Mouse (Mus musculus) neural tube, embryonic 13.5 days (tissue): ENCODE measurements around the gene Zfp266. TPM values are rescaled to one million over a fixed set of nuclear protein-coding genes. Genes with fewer than 3 reads are reported as not detected.

Experiments used
- ATAC-seq: fragments of 200-750 bp; cut with Nextera tagmentation; 2 replicates; pipeline ENCODE4 v1.8.0; 2017; ENCODE audit warnings: low read depth, mild to moderate bottlenecking, moderate TSS enrichment, moderate library complexity
- H3K27ac ChIP-seq: fragments of 300-500 bp; sonication (generic); replicated peaks from 2 replicates; pipeline ENCODE4 v1.5.1; 2015; ENCODE audit warnings: moderate library complexity, mild to moderate bottlenecking, inconsistent platforms
- H3K27me3 ChIP-seq: fragments of 300-500 bp; sonication (generic); 2 replicates; pipeline ENCODE4 v1.6.1; 2015; ENCODE audit warnings: mild to moderate bottlenecking, inconsistent platforms
- H3K36me3 ChIP-seq: fragments of 300-500 bp; sonication (generic); 2 replicates; pipeline ENCODE4 v1.6.1; 2015; ENCODE audit warnings: mild to moderate bottlenecking, inconsistent platforms
- H3K4me1 ChIP-seq: fragments of 300-500 bp; sonication (generic); replicated peaks from 2 replicates; pipeline ENCODE4 v1.6.1; 2015; ENCODE audit warnings: inconsistent platforms
- H3K4me2 ChIP-seq: fragments of 300-500 bp; sonication (generic); 2 replicates; pipeline ENCODE4 v1.6.1; 2015; ENCODE audit warnings: inconsistent platforms, mild to moderate bottlenecking, moderate library complexity
- H3K4me3 ChIP-seq: fragments of 300-500 bp; sonication (generic); 2 replicates; pipeline ENCODE4 v1.5.1; 2015; ENCODE audit warnings: mild to moderate bottlenecking, inconsistent platforms
- H3K9ac ChIP-seq: fragments of 300-500 bp; sonication (generic); 2 replicates; pipeline ENCODE4 v1.6.1; 2015; ENCODE audit warnings: moderate library complexity, mild to moderate bottlenecking, inconsistent platforms
- H3K9me3 ChIP-seq: fragments of 300-500 bp; sonication (generic); 2 replicates; pipeline ENCODE4 v1.6.1; 2016; ENCODE audit warnings: inconsistent platforms
- WGBS: fragments of 180-500 bp; shearing (Covaris S2); methylation state at CpG from one replicate; pipeline ENCODE4 v1.1.7; 2015; 5-methylcytosine and 5-hydroxymethylcytosine counted together
- polyA plus RNA-seq: library from polyadenylated mRNA; unstranded; fragments of >200 nt; fragmentation: Nextera tagmentation; extraction: Ambion mirVana; gene quantifications from 2 replicates; pipeline ENCODE4 v1.2.1, GENCODE M21; 2015

Gene Zfp266
- polyA plus RNA-seq, 1 experiment from 2014 or later: 107 TPM

GRCm38 (mm10) chr9:20519949-20520348 is 1.3 kb downstream of the Zfp266 start:
- Histone ChIP-seq H3K9me3 (no peaks in the 10 kb centered on the region), H3K9ac (peak overlapping the region; percentile 70), H3K4me3 (peak overlapping the region; percentile 93), H3K36me3 (peaks cover 19% of the 10 kb centered on the region), H3K27ac (no peak overlapping the region), H3K4me2 (peak overlapping the region; percentile 89), H3K4me1 (peaks cover 53% of the 10 kb centered on the region), H3K27me3 (no peaks in the 10 kb centered on the region)
- WGBS: 14% methylated on average over 4 of the region's 4 CpGs
- no peak for ATAC-seq

DNA sequence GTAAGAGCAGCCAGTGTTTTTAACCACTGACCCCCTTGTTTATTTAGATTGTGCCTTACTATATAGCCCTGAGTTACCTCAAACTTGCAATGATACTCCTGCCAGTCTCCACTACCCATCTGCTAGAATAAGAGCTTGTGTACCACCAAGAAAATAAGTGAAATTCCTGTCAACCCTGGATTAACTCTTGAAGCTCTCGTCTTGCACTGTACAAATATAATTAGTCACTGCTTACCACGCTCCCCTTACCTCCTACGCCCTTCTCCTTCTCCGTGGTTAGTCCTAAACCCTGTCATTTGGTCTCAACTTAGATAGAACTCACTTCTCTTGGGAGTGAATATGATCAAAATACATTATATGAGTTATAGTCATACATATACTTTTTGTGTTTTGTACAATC is 2.5 kb downstream of the Zfp266 start:
- no peak for ATAC-seq
- 0 out of 2 replicates have a peak overlapping the region, but pooled peaks have one; percentile 4 for H3K9ac ChIP-seq
- H3K9me3 ChIP-seq: no peaks in the 10 kb centered on the region
- peak overlapping the region; percentile 93; the same call in 1 of the 2 replicates for H3K4me3 ChIP-seq
- peaks cover 30% of the 10 kb centered on the region for H3K36me3 ChIP-seq
- H3K27me3 ChIP-seq: no peaks in the 10 kb centered on the region
- H3K4me2 ChIP-seq: peak overlapping the region; percentile 89
- 90% methylated on average over 4 of the region's 4 CpGs for WGBS
- H3K27ac ChIP-seq: no peak overlapping the region
- peaks cover 65% of the 10 kb centered on the region for H3K4me1 ChIP-seq

GRCm38 (mm10) chr9:20517727-20518126 is 3.5 kb downstream of the Zfp266 start:
- ATAC-seq: no peak
- Histone ChIP-seq H3K4me1 (peaks cover 71% of the 10 kb centered on the region), H3K27ac (no peak overlapping the region), H3K4me3 (no peak overlapping the region), H3K9ac (no peak overlapping the region), H3K27me3 (no peaks in the 10 kb centered on the region), H3K9me3 (no peaks in the 10 kb centered on the region), H3K4me2 (no peak overlapping the region; the same call in 1 of the 2 replicates), H3K36me3 (peaks cover 38% of the 10 kb centered on the region)
- WGBS: 97% methylated on average over 1 of the region's 1 CpGs

DNA sequence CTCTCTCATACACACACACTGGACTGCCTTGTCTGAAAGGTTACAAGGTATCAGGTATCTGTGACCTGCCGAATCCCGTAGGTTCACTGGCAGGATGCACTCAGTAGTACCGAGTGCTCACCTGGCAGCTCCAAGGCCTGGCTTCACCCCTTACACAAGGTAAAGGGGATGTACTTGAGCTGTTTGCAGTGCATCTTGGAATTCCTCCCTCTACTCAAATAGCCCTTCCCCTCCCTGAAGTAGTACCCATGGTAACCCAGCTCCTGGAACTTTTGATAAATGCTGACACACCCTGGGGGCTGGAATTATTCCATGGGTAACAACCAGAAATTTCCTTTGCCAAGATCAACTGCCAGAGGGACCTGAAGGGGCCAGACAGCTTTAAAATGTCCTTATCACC is 7.2 kb downstream of the Zfp266 start:
- Histone ChIP-seq H3K36me3 (peaks cover 55% of the 10 kb centered on the region), H3K4me1 (peaks cover 62% of the 10 kb centered on the region)
- WGBS: 92% methylated on average over 3 of the region's 3 CpGs

DNA sequence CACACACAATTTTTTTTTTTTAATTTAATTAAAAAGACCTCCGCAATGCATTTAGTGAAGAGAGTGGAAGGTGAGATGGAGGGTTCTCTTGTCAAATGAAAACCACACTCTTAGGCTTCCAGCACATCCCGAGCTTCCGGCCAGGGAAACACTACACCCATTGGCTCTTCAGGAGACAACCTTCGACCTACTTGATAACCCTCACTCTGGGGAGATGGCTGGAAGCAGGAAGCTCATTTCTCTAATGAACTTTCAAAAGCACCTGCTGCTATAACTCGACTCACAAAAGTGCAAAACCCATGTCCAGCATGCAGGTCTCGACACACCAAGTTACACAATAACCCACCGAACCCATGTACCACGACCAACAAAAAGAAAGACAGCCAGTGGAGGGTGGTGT is 8.5 kb downstream of the Zfp266 start:
- 91% methylated on average over 8 of the region's 8 CpGs for WGBS
- Histone ChIP-seq H3K36me3 (peaks cover 53% of the 10 kb centered on the region), H3K4me2 (no peak overlapping the region), H3K9ac (no peak overlapping the region), H3K4me1 (peaks cover 51% of the 10 kb centered on the region), H3K27ac (no peak overlapping the region), H3K4me3 (no peak overlapping the region), H3K27me3 (no peaks in the 10 kb centered on the region), H3K9me3 (no peaks in the 10 kb centered on the region)
- ATAC-seq: no peak

More for the DNA sequence above, 7.2 kb downstream of the Zfp266 start:
- H3K9ac ChIP-seq: no peak overlapping the region
- ATAC-seq: no peak
- H3K4me3 ChIP-seq: no peak overlapping the region
- no peak overlapping the region for H3K4me2 ChIP-seq
- no peak overlapping the region for H3K27ac ChIP-seq
- H3K9me3 ChIP-seq: no peaks in the 10 kb centered on the region
- H3K27me3 ChIP-seq: no peaks in the 10 kb centered on the region

DNA sequence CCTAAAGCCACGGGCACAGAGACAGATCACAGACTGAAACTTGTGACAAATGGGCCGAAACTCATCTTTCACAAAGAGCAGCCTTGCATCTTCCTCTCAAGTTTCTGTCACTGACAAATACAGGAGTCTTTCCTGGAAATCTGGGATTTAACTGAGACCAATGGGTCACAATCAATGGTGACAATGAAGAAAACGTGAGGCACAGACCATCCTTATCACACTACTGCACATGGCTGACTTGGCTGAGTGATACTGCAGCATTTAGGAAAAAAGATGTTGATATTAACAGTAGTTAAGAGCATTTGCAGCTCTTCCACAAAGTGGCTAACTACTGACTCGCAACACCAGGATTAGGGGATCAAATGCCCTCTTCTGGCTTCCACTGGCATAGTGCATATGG is 9.6 kb downstream of the Zfp266 start:
- WGBS: 89% methylated on average over 4 of the region's 4 CpGs

GRCm38 (mm10) chr9:20510346-20510745 is 10.9 kb downstream of the Zfp266 start:
- Histone ChIP-seq H3K36me3 (peaks cover 62% of the 10 kb centered on the region), H3K4me1 (peaks cover 29% of the 10 kb centered on the region), H3K4me3 (no peak overlapping the region), H3K9me3 (no peaks in the 10 kb centered on the region), H3K27ac (no peak overlapping the region), H3K4me2 (no peak overlapping the region), H3K27me3 (no peaks in the 10 kb centered on the region), H3K9ac (no peak overlapping the region)
- no peak for ATAC-seq
- 75% methylated on average over 1 of the region's 1 CpGs for WGBS

More for the DNA sequence above, 9.6 kb downstream of the Zfp266 start:
- H3K4me1 ChIP-seq: peaks cover 40% of the 10 kb centered on the region
- no peak overlapping the region for H3K9ac ChIP-seq
- H3K27ac ChIP-seq: no peak overlapping the region
- H3K27me3 ChIP-seq: no peaks in the 10 kb centered on the region
- H3K4me2 ChIP-seq: no peak overlapping the region
- peaks cover 60% of the 10 kb centered on the region for H3K36me3 ChIP-seq
- ATAC-seq: no peak
- H3K4me3 ChIP-seq: no peak overlapping the region
- no peaks in the 10 kb centered on the region for H3K9me3 ChIP-seq

GRCm38 (mm10) chr9:20509676-20510075 is 11.5 kb downstream of the Zfp266 start:
- Histone ChIP-seq H3K27ac (no peak overlapping the region), H3K27me3 (no peaks in the 10 kb centered on the region), H3K9ac (no peak overlapping the region), H3K4me3 (no peak overlapping the region), H3K4me1 (peaks cover 24% of the 10 kb centered on the region), H3K36me3 (peaks cover 64% of the 10 kb centered on the region), H3K4me2 (no peak overlapping the region), H3K9me3 (no peaks in the 10 kb centered on the region)
- ATAC-seq: no peak
- WGBS: 82% methylated on average over 3 of the region's 3 CpGs

DNA sequence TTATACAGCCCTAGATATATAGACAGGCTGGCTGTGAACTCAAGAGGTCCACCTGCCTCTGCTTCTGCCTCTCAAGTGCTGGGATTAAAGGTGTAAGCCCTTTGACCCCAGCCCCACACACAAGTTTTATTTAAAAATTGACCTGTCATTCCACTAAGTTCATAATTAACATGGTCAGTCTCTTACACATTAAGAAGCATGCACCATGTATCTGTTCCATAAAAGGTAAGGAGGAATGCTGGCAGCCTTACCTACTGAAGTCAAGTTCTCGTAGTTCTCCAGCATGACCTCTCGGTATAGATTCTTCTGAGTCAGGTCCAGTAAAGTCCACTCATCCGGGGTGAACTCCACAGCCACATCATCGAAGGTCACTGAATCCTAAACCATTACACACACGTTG is 16.4 kb downstream of the Zfp266 start:
- 88% methylated on average over 5 of the region's 5 CpGs for WGBS
- Histone ChIP-seq H3K9ac (no peak overlapping the region), H3K4me2 (no peak overlapping the region), H3K27ac (no peak overlapping the region), H3K4me3 (no peak overlapping the region), H3K4me1 (peaks cover 4% of the 10 kb centered on the region; the same call in 1 of the 2 replicates), H3K9me3 (no peaks in the 10 kb centered on the region), H3K36me3 (peaks cover 78% of the 10 kb centered on the region), H3K27me3 (no peaks in the 10 kb centered on the region)
- no peak for ATAC-seq

DNA sequence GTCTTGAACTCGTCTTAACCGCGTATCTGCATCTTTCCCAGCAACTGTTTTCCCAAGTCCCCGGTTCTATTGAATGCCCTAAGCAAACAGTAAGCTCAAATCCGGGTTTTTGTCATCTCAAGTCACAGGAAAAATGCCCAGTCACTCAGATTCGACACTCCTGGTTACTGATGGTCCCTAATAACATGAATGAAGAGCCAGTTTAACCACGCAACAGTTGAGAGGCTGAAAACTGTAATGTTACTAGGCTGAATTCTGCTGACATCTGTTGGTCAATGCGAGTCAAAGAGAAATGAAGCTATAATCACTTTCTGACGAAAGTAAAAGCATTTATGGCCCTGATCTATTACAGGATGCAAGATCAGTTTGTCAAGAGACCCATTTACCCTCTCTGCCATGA is 27.9 kb downstream of the Zfp266 start:
- no peaks in the 10 kb centered on the region for H3K27me3 ChIP-seq
- peak overlapping the region; percentile 92 for H3K9ac ChIP-seq
- H3K36me3 ChIP-seq: peaks cover 31% of the 10 kb centered on the region
- peak overlapping the region; percentile 90 for H3K4me3 ChIP-seq
- WGBS: 7% methylated on average over 9 of the region's 9 CpGs
- H3K4me1 ChIP-seq: peaks cover 40% of the 10 kb centered on the region
- H3K27ac ChIP-seq: peak overlapping the region; percentile 97
- peak overlapping the region; percentile 80 for H3K4me2 ChIP-seq
- peak; percentile 7; the same call in 1 of the 2 replicates for ATAC-seq
- no peaks in the 10 kb centered on the region for H3K9me3 ChIP-seq

GRCm38 (mm10) chr9:20492527-20493233 is 28.5 kb downstream of the Zfp266 start, which contains the start of gene Zfp426:
TSS of gene Zfp426 (minus strand) at chr9:20492746.
- WGBS: 1% methylated on average over 40 of the region's 40 CpGs
- H3K4me1 ChIP-seq: peaks cover 40% of the 10 kb centered on the region
- no peaks in the 10 kb centered on the region for H3K9me3 ChIP-seq
- no peaks in the 10 kb centered on the region for H3K27me3 ChIP-seq
- H3K27ac ChIP-seq: peak within 1 kb of the TSS; percentile 97
- peaks cover 25% of the 10 kb centered on the region for H3K36me3 ChIP-seq
- peak within 1 kb of the TSS; percentile 90 for H3K4me3 ChIP-seq
- ATAC-seq: peak; percentile 97
- H3K9ac ChIP-seq: peak within 1 kb of the TSS; percentile 92
- H3K4me2 ChIP-seq: peak within 1 kb of the TSS; percentile 80

GRCm38 (mm10) chr9:20491858-20492526 is 29.2 kb downstream of the Zfp266 start:
- peaks cover 40% of the 10 kb centered on the region for H3K4me1 ChIP-seq
- ATAC-seq: no peak
- peak overlapping the region; percentile 92 for H3K9ac ChIP-seq
- peaks cover 19% of the 10 kb centered on the region for H3K36me3 ChIP-seq
- H3K9me3 ChIP-seq: no peaks in the 10 kb centered on the region
- peak overlapping the region; percentile 80 for H3K4me2 ChIP-seq
- H3K27me3 ChIP-seq: no peaks in the 10 kb centered on the region
- H3K4me3 ChIP-seq: peak overlapping the region; percentile 90
- 12% methylated on average over 20 of the region's 20 CpGs for WGBS
- peak overlapping the region; percentile 97 for H3K27ac ChIP-seq
